Mouse (Mus musculus) left cerebral cortex, postnatal 10 days (tissue): ENCODE measurements around the gene Stk39. TPM values are rescaled to one million over a fixed set of nuclear protein-coding genes. Genes with fewer than 3 reads are reported as not detected.
A peak's percentile ranks its signal among the peaks of the same experiment; 100 is the strongest.

Experiments
- DNase-seq, 2 experiments: peaks; one replicate each; pipeline ENCODE4 v3.0.0; 2021 to 2022; ENCODE audit warnings: low spot score in 2 of 2, mixed read lengths in 1 of 2; ENCODE audit errors: extremely low spot score in 1 of 2
- intact Hi-C: fragments of 180-260 bp; cut with DNase I; formaldehyde crosslinking; loops from one replicate; pipeline ENCODE4 v1.15.1; 2025
- total RNA-seq, 2 experiments: library from RNA; stranded (reverse); gene quantifications; 2 replicates each; pipeline ENCODE4 v1.2.3; 2021

Stk39 gene
- total RNA-seq, 2 experiments from 2014 or later: 49.2 to 51.6 TPM

GRCm38 (mm10) chr2:68229081-68229480 lies 243.0 kb downstream of the Stk39 start:
- no peak for DNase-seq
- intact Hi-C loops: no loop called here

GRCm38 (mm10) chr2:68222227-68222873 lies 249.7 kb downstream of the Stk39 start:
- peak in 1 of 2 experiments; percentile 18 for DNase-seq
- intact Hi-C loops: no loop called here

- intact Hi-C loops: no loop called here
These were observed 250.8 kb downstream of the Stk39 start for GRCm38 (mm10) chr2:68221226-68221625.

DNA sequence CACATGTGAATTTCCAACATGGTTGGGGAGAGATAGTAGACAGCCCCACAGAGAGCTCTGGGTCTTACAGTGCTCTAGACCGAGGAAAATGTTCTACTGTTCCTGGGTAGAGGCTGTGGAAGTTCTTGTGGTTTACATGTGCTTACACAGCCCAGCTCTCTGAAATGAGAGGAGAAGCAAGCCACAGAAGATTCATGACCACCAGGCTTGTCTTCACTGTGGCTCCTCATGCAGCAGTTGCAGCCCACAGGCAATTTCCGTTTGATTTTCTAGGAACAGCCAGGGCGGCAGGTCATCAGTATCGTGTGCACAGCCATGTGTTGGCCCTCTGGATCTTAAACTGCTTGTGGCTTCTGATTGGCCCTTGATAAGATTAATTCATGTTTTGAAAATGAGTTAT lies 252.2 kb downstream of the Stk39 start:
- intact Hi-C loops: no loop called here
- no peak for DNase-seq

More at GRCm38 (mm10) chr2:68221226-68221625, 250.8 kb downstream of the Stk39 start:
- no peak for DNase-seq

DNA sequence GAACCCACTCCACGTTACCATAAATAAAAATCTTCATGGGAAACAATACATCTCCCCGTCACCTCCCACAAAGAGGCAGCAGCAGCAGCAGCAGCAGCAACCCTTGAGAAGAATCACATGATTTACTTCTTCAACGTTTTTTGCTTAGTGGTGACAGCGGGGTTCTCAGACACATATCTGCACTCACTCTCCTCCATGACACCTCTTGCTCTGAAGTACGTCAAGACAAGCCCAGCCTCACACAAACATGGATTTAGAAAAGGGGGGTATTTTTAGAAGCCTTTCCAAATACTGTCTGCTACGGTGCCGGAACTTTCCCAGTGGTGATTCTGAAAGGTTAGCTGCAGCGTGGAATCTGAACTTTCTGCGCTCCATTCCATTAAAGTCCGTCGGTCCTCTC lies 256.9 kb downstream of the Stk39 start:
- no peak for DNase-seq
- intact Hi-C loops: no loop called here

GRCm38 (mm10) chr2:68214400-68214799 lies 257.7 kb downstream of the Stk39 start:
- no peak for DNase-seq
- intact Hi-C loops: no loop called here

DNA sequence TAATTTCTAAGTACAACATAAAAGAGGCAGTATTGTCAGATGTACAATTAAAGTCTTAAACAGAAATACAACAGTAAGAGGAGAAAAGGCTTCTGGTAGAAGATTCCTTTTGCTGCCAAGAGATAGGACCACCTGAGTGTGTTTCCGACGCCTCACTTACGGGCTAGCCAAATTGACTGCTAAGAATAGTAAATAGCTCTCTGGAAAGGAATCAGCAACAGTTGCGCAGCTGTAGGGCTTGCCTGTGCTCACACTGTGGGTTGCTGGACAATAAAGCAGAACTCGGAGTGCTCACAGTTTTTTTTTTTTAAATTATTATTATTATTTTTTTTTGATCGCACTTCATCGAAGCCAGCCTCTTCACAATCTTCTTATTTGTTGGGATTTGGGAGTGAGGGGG lies 260.6 kb downstream of the Stk39 start:
- no peak for DNase-seq
- intact Hi-C loops: no loop called here

GRCm38 (mm10) chr2:68196245-68196644 lies 275.8 kb downstream of the Stk39 start:
- no peak for DNase-seq

DNA sequence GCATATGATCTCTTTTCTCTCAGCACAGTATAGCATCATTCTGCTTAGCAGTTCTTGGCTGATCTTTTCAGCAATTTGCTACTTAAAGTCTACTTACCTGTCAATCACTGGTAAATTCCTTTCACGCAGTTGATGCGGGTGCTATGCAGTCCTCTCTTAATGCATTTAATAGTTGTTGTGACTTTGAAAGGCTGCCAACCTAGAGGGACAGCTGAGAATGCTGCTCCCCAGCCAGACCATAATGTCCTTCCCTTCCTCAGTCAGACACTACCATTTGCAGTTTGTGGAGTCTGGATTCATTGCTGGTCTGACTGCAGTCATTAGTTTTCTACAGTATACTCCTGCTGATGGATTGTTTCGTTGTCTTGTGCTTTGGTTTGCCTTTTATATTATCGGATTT lies 277.6 kb downstream of the Stk39 start:
- intact Hi-C loops: no loop called here

More at GRCm38 (mm10) chr2:68196245-68196644, 275.8 kb downstream of the Stk39 start:
- intact Hi-C loops: no loop called here

DNA sequence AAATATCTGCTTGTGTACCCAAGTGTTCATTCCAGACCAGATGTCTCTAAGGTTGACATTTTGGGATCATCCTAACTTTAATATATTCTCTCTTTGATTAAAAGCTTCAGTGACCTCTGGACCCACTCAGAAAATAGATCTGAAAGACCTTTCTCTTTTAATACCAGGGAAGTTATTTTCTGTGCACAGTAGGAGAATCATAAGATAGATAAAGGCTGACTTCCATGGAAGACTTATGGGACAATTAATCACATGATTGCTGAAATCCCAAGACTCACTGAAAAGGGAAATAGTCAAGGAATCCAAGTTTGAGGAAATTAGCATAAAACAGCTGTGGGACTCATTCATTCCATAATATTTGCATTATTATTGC lies 278.6 kb downstream of the Stk39 start:
- intact Hi-C loops: no loop called here
- DNase-seq: no peak

More for the DNA sequence above, 277.6 kb downstream of the Stk39 start:
- DNase-seq: no peak

GRCm38 (mm10) chr2:68192605-68193464 lies 279.2 kb downstream of the Stk39 start:
- intact Hi-C loops: no loop called here
- no peak for DNase-seq

- no peak for DNase-seq
- intact Hi-C loops: no loop called here
These were observed 295.6 kb downstream of the Stk39 start for GRCm38 (mm10) chr2:68176425-68176824.

DNA sequence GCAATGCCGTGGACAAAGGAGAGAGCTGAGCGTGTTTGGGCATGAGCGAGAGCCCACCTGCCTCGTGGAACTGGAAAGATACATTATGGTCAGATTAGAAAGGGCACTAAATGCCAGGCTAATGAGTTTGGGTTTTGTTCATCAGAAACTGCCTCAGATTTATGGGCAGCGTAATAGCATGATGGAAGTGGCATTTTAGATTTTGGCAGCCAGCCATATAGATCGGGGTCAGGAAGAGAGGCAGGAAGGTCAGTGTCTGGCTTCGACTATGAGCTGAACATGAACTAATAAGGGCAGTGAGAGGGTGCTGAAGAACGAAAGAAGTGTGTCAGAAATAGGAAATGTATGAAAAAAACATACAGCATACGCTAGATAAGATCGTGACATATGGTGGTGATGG lies 300.8 kb downstream of the Stk39 start:
- no peak for DNase-seq
- intact Hi-C loops: no loop called here

DNA sequence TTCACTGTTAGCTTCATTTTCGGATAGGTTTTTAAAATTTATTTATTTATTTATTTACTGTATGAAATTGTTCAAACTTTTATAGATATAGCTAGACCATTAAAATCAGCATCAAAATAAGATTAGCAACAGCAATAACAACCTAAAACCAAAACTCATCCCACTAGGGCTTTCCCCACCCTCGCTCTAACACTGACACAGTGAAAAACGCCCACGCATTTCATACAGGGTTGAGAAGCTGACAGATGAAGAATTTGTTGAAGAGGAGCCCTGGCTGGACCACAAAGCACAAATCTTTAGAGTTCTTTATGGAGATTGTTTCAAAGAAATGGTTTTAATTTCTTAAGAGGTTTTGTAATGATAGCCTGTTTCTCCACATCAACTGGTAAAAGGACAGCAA lies 310.1 kb downstream of the Stk39 start:
- intact Hi-C loops: no loop called here
- DNase-seq: no peak

- intact Hi-C loops: no loop called here
- no peak for DNase-seq
These were observed 311.5 kb downstream of the Stk39 start for GRCm38 (mm10) chr2:68160566-68160965.

Other genes with a start within 250 kb of the Stk39 start
- not detected for gene 4933409G03Rik, start 110.1 kb upstream of the Stk39 start, total RNA-seq
- gene 4932414N04Rik, start 184.2 kb upstream of the Stk39 start, total RNA-seq: not detected